Mouse (Mus musculus): Measurements from ENCODE around the gene Mybpc2. TPM values are rescaled to one million over a fixed set of nuclear protein-coding genes. Genes with fewer than 3 reads are reported as not detected.

Gene Mybpc2
- total RNA-seq, 2 experiments from 2014 or later = 4,330 to 4,768 TPM

- no peak for DNase-seq (ENCODE audit: low spot score)
These were observed 2.1 kb upstream of the Mybpc2 start for GRCm38 (mm10) chr7:44526414-44527154.

GRCm38 (mm10) chr7:44525126-44525832 is 823 bp upstream of the Mybpc2 start:
- peak; percentile 96 for DNase-seq (ENCODE audit: low spot score)

- DNase-seq (ENCODE audit: low spot score) = peak; percentile 86
These were observed 1.4 kb downstream of the Mybpc2 start for GRCm38 (mm10) chr7:44523056-44523455.

- peak; percentile 70 for DNase-seq (ENCODE audit: low spot score)
These were observed 2.7 kb downstream of the Mybpc2 start for GRCm38 (mm10) chr7:44521710-44522109.

- DNase-seq (ENCODE audit: low spot score) = no peak
These were observed 3.5 kb downstream of the Mybpc2 start for GRCm38 (mm10) chr7:44520990-44521389.

GRCm38 (mm10) chr7:44519240-44519913 is 5.1 kb downstream of the Mybpc2 start:
- no peak for DNase-seq (ENCODE audit: low spot score)

- no peak for DNase-seq (ENCODE audit: low spot score)
These were observed 17.0 kb downstream of the Mybpc2 start for GRCm38 (mm10) chr7:44507491-44507890.

- peak; percentile 70 for DNase-seq (ENCODE audit: low spot score)
These were observed 22.8 kb downstream of the Mybpc2 start for GRCm38 (mm10) chr7:44501563-44502115.

- no peak for DNase-seq (ENCODE audit: low spot score)
These were observed 24.4 kb downstream of the Mybpc2 start for GRCm38 (mm10) chr7:44500046-44500445.

GRCm38 (mm10) chr7:44498922-44499321 is 25.5 kb downstream of the Mybpc2 start:
- no peak for DNase-seq (ENCODE audit: low spot score)

- DNase-seq (ENCODE audit: low spot score) = no peak
These were observed 26.9 kb downstream of the Mybpc2 start for GRCm38 (mm10) chr7:44497361-44498055.

- no peak for DNase-seq (ENCODE audit: low spot score)
These were observed 27.7 kb downstream of the Mybpc2 start for GRCm38 (mm10) chr7:44496771-44497109.

- DNase-seq (ENCODE audit: low spot score) = peak; percentile 94
These were observed 28.3 kb downstream of the Mybpc2 start, which contains the start of the genes Emc10 and Fam71e1 for GRCm38 (mm10) chr7:44495992-44496770. Emc10 (minus strand) TSS chr7:44496529. Fam71e1 (plus strand) TSS chr7:44496581.

GRCm38 (mm10) chr7:44495086-44495485 is 29.4 kb downstream of the Mybpc2 start:
- DNase-seq (ENCODE audit: low spot score) = no peak

GRCm38 (mm10) chr7:44494681-44495080 is 29.8 kb downstream of the Mybpc2 start:
- no peak for DNase-seq (ENCODE audit: low spot score)

GRCm38 (mm10) chr7:44492166-44492826 is 32.2 kb downstream of the Mybpc2 start:
- DNase-seq (ENCODE audit: low spot score) = no peak

- no peak for DNase-seq (ENCODE audit: low spot score)
These were observed 33.1 kb downstream of the Mybpc2 start for GRCm38 (mm10) chr7:44491391-44491790.

- DNase-seq (ENCODE audit: low spot score) = no peak
These were observed 34.2 kb downstream of the Mybpc2 start for GRCm38 (mm10) chr7:44490281-44490680.

GRCm38 (mm10) chr7:44488545-44488944 is 35.9 kb downstream of the Mybpc2 start:
- no peak for DNase-seq (ENCODE audit: low spot score)

GRCm38 (mm10) chr7:44487936-44488335 is 36.5 kb downstream of the Mybpc2 start:
- DNase-seq (ENCODE audit: low spot score) = no peak
